Mouse (Mus musculus): ENCODE results near the gene Tmem178.

- TF ChIP-seq POLR2AphosphoS5 (IDR thresholded peaks at IDR 0.05; ENCODE audit: insufficient replicate concordance, low read depth, low read length) (no peak), CTCF (IDR thresholded peaks at IDR 0.05; ENCODE audit: low read depth, low read length) (no peak), GATA1 (IDR thresholded peaks at IDR 0.05; ENCODE audit: borderline replicate concordance, low read length) (no peak)
These were observed 48.0 kb upstream of the Tmem178 start for GRCm38 (mm10) chr17:80896481-80896880.
